Mouse (Mus musculus) E14TG2a.4 (cell line): ENCODE results near the gene Ccdc159.

Experiments
- CTCF ChIP-seq: conservative IDR thresholded peaks from 2 replicates; pipeline ENCODE4 v1.5.1; 2014; ENCODE audit warnings: low read length
- NANOG ChIP-seq: IDR thresholded peaks from 2 replicates; pipeline ENCODE4 v1.6.1; 2014; ENCODE audit warnings: borderline replicate concordance, low read length, mixed read lengths

DNA sequence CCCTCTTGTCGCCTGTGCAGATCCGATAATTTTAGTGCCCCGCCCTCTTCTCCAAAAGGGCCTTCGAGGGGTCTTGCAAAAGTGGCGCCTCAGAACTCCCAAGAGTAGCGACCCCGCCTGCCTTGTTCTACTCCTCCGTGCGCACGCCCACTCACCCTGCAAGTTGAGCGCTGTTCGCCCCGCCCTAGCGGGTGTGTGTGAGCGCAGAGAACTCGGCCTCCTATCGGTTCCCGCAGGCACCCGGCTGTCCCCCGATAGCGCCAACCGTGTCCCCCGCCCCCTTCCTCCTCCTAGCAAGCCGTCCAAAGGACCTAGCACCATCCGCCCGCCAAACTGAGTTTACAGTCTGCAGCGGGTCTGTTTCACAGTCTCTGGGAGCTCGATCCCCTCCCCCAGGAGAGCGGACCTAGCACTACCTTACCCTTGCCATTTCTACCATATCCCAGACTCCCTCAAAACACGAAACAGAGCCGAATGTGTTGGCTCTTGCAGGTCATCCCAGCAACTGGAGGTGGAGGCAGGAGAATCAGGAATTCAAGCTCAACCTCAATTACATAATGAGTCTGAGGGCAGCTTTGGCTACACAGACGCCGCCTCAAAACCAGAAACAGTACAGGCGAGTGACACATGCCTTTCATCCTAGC is 35.3 kb downstream of the Ccdc159 start:
- TF ChIP-seq CTCF (no peak), NANOG (no peak)
